Mouse (Mus musculus): ENCODE data around the gene Plxdc1. TPM values are rescaled to one million over a fixed set of nuclear protein-coding genes. Genes with fewer than 3 reads are reported as not detected.

Plxdc1 gene
- polyA plus RNA-seq, 1 experiment from 2014 or later: 0.41 TPM

DNA sequence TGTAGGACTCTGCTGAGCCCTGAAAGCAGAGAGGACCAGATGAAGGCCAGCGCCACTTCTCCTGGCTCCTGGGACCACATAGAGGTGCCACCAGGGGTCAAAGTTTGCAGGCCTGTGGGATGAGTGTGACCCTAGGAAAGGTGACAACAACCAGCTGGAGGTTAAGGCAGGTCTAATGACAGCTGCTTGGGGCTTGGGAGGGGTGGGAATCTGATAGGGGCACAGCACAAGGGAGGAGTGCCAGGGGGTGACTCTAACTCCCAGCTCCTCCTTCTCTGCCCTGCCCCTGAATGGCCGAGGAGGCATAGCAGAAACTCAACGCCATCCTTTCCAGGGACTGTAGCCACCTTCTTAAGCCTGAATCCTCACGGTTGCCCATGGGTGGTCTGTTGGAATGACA, 30.6 kb upstream of the Plxdc1 start:
- in situ Hi-C loops (cut with MboI; ENCODE audit: low pct_unique_long_range_greater_than_20kb): no loop called here
- TF ChIP-seq CTCF (IDR thresholded peaks at IDR 0.05): no peak
- no peak for ATAC-seq
- no peaks in the 10 kb centered on the region for H3K27me3 ChIP-seq
- CTCF ChIA-PET: interaction anchor here (2.0 kb wide), 1 partner anchor 12 kb away, joined by 8 read pairs; no protein-coding TSS in a partner anchor
- no peak for DNase-seq (ENCODE audit: low read depth, low spot score)
- POLR2A ChIA-PET: no interaction called here

GRCm38 (mm10) chr11:98016177-98016576, 29.9 kb upstream of the Plxdc1 start:
- in situ Hi-C loops (cut with MboI; ENCODE audit: low pct_unique_long_range_greater_than_20kb): no loop called here
- TF ChIP-seq CTCF (IDR thresholded peaks at IDR 0.05): no peak
- ChIA-PET POLR2A (no interaction called here), CTCF (no interaction called here)
- DNase-seq (ENCODE audit: low read depth, low spot score) (no peak), ATAC-seq (no peak)
- H3K27me3 ChIP-seq: no peaks in the 10 kb centered on the region

- no peak for TF ChIP-seq CTCF (IDR thresholded peaks at IDR 0.05)
- in situ Hi-C loops (cut with MboI; ENCODE audit: low pct_unique_long_range_greater_than_20kb): no loop called here
- POLR2A ChIA-PET: no interaction called here
- ATAC-seq (no peak), DNase-seq (ENCODE audit: low read depth, low spot score) (no peak)
- no peaks in the 10 kb centered on the region for H3K27me3 ChIP-seq
- CTCF ChIA-PET: interaction anchor here (1.0 kb wide), 1 partner anchor 21 kb away, joined by 3 read pairs; no protein-coding TSS in a partner anchor
These were observed 26.6 kb upstream of the Plxdc1 start for GRCm38 (mm10) chr11:98012831-98013230.

DNA sequence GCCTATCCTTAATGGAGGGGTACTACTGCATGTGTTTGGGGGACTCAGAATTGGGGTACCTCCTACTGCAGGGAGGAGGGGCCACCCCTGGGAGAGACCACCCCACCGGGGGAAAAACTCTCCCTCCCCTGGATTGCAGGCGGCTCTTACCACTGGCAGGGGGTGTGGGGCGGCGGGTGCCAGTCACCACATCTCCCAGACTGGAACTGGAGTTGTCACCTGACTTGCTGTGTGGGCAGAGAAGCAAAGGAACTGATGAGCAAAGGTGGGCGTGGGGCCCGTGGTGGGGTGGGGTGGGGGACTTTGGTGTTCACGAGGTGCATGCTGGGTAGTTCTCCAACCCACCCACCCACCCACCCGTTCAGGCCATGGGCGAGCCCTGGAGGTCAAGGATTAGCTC, 25.5 kb upstream of the Plxdc1 start:
- ChIA-PET POLR2A (interaction anchor here (0.6 kb wide), 1 partner anchor 212 kb away, joined by 3 read pairs; no protein-coding TSS in a partner anchor), CTCF (interaction anchor here (1.2 kb wide), 1 partner anchor 331 kb away, joined by 3 read pairs; no protein-coding TSS in a partner anchor)
- TF ChIP-seq CTCF (IDR thresholded peaks at IDR 0.05): no peak
- no peak for ATAC-seq
- H3K27me3 ChIP-seq: no peaks in the 10 kb centered on the region
- DNase-seq (ENCODE audit: low read depth, low spot score): no peak
- in situ Hi-C loops (cut with MboI; ENCODE audit: low pct_unique_long_range_greater_than_20kb): no loop called here

- no peak for ATAC-seq
- POLR2A ChIA-PET: no interaction called here
- no peak for TF ChIP-seq CTCF (IDR thresholded peaks at IDR 0.05)
- CTCF ChIA-PET: no interaction called here
- H3K27me3 ChIP-seq: no peaks in the 10 kb centered on the region
- DNase-seq (ENCODE audit: low read depth, low spot score): no peak
- in situ Hi-C loops (cut with MboI; ENCODE audit: low pct_unique_long_range_greater_than_20kb): no loop called here
These were observed 21.8 kb upstream of the Plxdc1 start for GRCm38 (mm10) chr11:98008087-98008486.

GRCm38 (mm10) chr11:98005686-98006085, 19.4 kb upstream of the Plxdc1 start:
- ATAC-seq (no peak), DNase-seq (ENCODE audit: low read depth, low spot score) (no peak)
- in situ Hi-C loops (cut with MboI; ENCODE audit: low pct_unique_long_range_greater_than_20kb): no loop called here
- no peak for TF ChIP-seq CTCF (IDR thresholded peaks at IDR 0.05)
- ChIA-PET CTCF (interaction anchor here (1.0 to 2.4 kb wide), 3 partner anchors 11 to 17 kb away, joined by 3 to 8 read pairs (median 6); no protein-coding TSS in a partner anchor), POLR2A (interaction anchor here (0.7 kb wide), 1 partner anchor 14 kb away, joined by 5 read pairs; no protein-coding TSS in a partner anchor)
- H3K27me3 ChIP-seq: no peaks in the 10 kb centered on the region

DNA sequence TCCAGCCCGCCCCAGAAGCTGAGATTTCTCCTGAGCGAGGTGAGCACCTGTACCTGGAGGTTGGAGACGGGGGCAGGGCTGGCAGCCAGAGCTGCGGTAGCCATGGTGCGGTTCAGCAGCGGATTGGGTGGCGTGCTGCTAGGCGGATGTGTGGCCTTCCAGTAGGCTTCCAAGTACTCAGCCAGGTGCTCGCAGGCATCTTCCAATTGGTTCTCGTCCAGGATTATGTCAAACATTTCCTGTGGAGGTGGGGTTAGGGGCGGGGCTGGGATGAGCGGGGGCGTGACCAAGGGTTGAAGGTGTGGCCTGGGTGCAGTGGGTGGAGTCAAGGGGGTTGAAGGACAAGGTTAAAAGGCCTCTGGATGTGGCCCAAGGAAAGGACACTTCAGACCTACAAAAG, 18.8 kb upstream of the Plxdc1 start:
- H3K27me3 ChIP-seq: no peaks in the 10 kb centered on the region
- ChIA-PET CTCF (interaction anchor here (2.2 to 2.4 kb wide), 2 partner anchors 13 to 68 kb away, joined by 5 to 8 read pairs; no protein-coding TSS in a partner anchor), POLR2A (interaction anchor here (0.7 kb wide), 1 partner anchor 21 kb away, joined by 3 read pairs; the partner anchor contains the start of gene Rpl19)
- ATAC-seq: no peak
- no peak for DNase-seq (ENCODE audit: low read depth, low spot score)
- no peak for TF ChIP-seq CTCF (IDR thresholded peaks at IDR 0.05)
- in situ Hi-C loops (cut with MboI; ENCODE audit: low pct_unique_long_range_greater_than_20kb): no loop called here

- TF ChIP-seq CTCF (IDR thresholded peaks at IDR 0.05): no peak
- H3K27me3 ChIP-seq: no peaks in the 10 kb centered on the region
- in situ Hi-C loops (cut with MboI; ENCODE audit: low pct_unique_long_range_greater_than_20kb): no loop called here
- CTCF ChIA-PET: interaction anchor here (0.9 to 2.4 kb wide), 6 partner anchors 10 to 71 kb away, joined by 3 to 8 read pairs (median 4); no protein-coding TSS in a partner anchor
- DNase-seq (ENCODE audit: low read depth, low spot score): no peak
- POLR2A ChIA-PET: interaction anchor here (0.7 kb wide), 1 partner anchor 22 kb away, joined by 3 read pairs; the partner anchor contains the start of gene Rpl19
- no peak for ATAC-seq
These were observed 17.9 kb upstream of the Plxdc1 start for GRCm38 (mm10) chr11:98004161-98004560.

DNA sequence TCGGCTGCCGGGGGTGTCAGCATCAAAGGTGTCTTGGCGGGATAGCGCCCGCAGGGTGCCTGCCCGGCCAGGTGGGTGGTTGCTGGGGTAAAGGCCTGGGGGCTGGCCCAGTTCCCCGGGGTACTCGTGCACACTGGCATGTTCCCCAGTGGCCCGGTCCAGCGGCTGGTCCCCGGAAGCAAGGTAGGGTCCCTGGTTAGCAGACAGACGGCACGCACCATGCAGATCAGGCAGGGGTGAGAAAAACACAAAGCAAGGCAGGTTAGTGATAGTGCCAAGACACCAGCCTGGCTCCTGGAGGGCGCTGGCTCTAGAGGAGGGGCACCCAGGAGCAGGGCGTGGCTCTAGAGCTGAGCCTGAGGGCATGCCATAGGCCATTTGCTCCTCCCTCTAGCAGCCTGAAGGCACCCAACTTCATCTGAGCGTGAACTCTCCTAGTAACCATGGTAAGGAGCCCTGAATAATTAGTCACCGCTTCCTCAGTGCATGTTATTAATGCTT, 17.0 kb upstream of the Plxdc1 start:
- DNase-seq (ENCODE audit: low read depth, low spot score) (no peak), ATAC-seq (no peak)
- no peaks in the 10 kb centered on the region for H3K27me3 ChIP-seq
- in situ Hi-C loops (cut with MboI; ENCODE audit: low pct_unique_long_range_greater_than_20kb): no loop called here
- ChIA-PET CTCF (interaction anchor here (1.1 to 2.2 kb wide), 4 partner anchors 9 to 72 kb away, joined by 3 to 5 read pairs (median 4); no protein-coding TSS in a partner anchor), POLR2A (no interaction called here)
- no peak for TF ChIP-seq CTCF (IDR thresholded peaks at IDR 0.05)

GRCm38 (mm10) chr11:98002627-98003026, 16.4 kb upstream of the Plxdc1 start:
- H3K27me3 ChIP-seq: no peaks in the 10 kb centered on the region
- no peak for TF ChIP-seq CTCF (IDR thresholded peaks at IDR 0.05)
- POLR2A ChIA-PET: interaction anchor here (1.3 kb wide), 1 partner anchor 21 kb away, joined by 3 read pairs; no protein-coding TSS in a partner anchor
- no peak for DNase-seq (ENCODE audit: low read depth, low spot score)
- ATAC-seq: no peak
- CTCF ChIA-PET: interaction anchor here (1.1 to 2.2 kb wide), 4 partner anchors 9 to 73 kb away, joined by 3 to 5 read pairs (median 4); partner anchors contain the start of gene Cacnb1
- in situ Hi-C loops (cut with MboI; ENCODE audit: low pct_unique_long_range_greater_than_20kb): no loop called here

DNA sequence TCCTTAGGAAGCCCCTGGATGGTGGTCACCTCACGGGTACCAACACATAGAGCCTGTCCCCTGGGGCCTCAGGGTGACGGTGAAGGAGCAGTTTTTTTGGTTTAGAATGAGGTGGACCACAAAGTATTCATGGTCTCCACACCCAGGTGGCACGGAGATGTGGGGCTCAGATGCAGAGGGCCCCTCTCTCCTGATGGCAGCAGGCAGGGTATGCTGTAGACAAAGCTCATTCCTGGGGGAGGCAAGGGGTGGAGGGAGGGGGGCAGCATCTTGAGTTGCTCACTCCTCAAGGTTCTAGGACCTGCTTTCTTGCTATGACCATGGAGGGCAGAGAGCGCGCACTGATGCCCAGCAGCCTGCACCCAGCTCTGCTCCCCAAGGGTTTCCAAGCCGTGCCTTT, 15.7 kb upstream of the Plxdc1 start:
- in situ Hi-C loops (cut with MboI; ENCODE audit: low pct_unique_long_range_greater_than_20kb): no loop called here
- H3K27me3 ChIP-seq: no peaks in the 10 kb centered on the region
- CTCF ChIA-PET: interaction anchor here (1.1 to 2.0 kb wide), 3 partner anchors 8 to 74 kb away, joined by 3 to 5 read pairs (median 3); partner anchors contain the start of gene Cacnb1
- TF ChIP-seq CTCF (IDR thresholded peaks at IDR 0.05): no peak
- POLR2A ChIA-PET: interaction anchor here (1.3 kb wide), 1 partner anchor 22 kb away, joined by 3 read pairs; no protein-coding TSS in a partner anchor
- ATAC-seq (no peak), DNase-seq (ENCODE audit: low read depth, low spot score) (no peak)
